Mouse (Mus musculus) G1E-ER4 (cell line): ENCODE data around the gene C9orf72. TPM values are rescaled to one million over a fixed set of nuclear protein-coding genes. Genes with fewer than 3 reads are reported as not detected.

ENCODE experiments used
- GATA1 ChIP-seq: IDR thresholded peaks from one replicate; pipeline ENCODE4 v1.8.0; 2012; ENCODE audit warnings: low read length, inconsistent platforms
- polyA plus RNA-seq: library from polyadenylated mRNA; stranded (reverse); fragments of >175 nt; gene quantifications from 2 replicates; pipeline ENCODE4 v1.2.3, GENCODE M21; 2012

C9orf72 gene
- polyA plus RNA-seq, result 0.18 and 0.25 TPM in 2 replicates

DNA sequence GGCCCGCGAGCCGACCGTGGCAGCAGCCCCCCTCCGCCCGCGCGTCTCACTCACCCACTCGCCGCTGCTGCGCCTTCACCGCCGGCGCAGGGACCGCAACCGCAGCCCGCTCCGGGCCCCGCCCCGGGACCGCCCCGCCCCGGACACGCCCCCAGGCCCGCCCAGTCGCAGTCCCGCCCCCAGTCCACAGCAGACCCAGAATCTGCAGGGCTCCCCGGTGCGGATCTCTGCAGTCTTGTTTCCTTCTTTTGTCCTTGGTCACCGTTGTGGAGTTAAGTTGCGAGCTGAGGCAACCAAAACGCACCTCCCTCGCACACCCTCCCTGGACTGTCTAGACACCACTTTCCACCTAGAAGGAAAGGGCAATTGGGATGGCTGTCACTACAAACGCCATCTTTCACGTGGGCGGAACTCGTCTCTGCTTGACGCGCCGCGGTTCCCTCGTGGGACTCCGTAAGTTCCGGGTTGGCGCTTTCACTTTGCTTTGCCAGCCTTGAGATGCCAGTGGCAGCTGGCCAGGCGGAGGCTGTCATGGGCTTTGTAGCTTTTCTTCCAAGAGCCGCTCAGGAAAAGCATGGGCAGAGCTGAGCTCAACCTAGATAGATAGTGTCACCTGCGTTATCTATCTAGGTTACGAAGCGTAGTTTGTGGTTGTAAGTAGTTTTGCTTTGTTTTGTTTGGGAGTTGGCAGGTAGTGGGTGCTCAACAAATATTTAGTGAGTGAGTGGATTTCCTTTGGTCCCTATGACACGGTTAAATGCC lies at the start of gene C9orf72:
TSS of gene C9orf72 (minus strand) at position 442 of the 762 bp plus-strand sequence.
- TF ChIP-seq GATA1, result no peak

DNA sequence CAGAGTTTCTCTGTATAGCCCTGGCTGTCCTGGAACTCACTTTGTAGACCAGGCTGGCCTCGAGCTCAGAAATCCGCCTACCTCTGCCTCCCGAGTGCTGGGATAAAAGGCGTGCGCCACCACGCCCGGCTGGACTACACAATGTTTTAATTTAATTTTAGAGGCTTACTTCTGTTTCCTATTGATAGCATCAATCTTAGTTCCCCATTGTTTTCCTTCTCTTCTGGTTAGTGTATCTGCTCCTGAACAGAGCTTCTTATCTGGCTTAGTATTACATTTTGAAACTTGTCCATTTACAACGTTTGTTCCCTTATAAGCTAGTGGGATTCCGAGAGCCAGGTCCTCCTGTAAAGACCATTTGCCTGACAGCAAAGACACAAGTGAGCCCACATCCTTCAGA lies 33.0 kb upstream of the C9orf72 start:
- peak; percentile 68 for TF ChIP-seq GATA1

DNA sequence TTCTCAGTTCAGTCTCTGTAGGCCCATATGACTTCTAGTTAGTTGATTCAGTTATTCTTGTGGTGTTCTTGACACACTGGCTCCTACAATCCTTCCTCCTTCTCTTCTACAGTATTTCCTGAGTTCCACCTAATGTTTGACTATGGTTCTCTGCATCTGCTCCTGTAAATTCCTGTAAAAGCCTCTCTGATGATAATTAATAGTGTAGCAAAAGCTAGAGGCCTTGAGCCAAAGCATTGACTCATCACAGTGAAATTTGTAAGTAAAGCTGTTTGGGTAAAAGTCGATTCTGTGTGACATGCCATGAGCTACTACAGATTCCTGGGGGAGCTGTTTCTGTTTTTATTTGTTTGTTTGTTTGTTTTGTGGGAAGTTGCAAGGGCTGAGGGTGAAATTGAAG lies 18.0 kb upstream of the C9orf72 start:
- TF ChIP-seq GATA1, result no peak

DNA sequence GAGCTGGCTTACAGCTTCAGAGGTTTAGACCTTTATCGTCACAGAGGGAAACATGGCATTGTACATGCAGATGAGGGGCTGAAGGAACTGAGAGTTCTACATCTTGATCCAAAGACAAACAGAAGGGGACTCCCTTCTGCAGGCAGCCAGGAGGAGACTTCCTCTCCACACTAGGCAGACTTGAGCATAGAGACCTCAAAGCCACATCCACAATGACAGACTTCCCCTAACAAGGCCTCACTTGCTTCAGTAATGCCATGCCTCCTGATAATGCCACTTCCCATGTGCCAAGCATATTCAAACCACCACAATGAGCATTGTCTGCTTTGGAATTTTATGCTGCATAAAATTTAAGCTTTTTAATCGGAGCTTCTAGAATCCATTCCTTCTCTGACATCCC lies 15.8 kb upstream of the C9orf72 start:
- no peak for TF ChIP-seq GATA1

DNA sequence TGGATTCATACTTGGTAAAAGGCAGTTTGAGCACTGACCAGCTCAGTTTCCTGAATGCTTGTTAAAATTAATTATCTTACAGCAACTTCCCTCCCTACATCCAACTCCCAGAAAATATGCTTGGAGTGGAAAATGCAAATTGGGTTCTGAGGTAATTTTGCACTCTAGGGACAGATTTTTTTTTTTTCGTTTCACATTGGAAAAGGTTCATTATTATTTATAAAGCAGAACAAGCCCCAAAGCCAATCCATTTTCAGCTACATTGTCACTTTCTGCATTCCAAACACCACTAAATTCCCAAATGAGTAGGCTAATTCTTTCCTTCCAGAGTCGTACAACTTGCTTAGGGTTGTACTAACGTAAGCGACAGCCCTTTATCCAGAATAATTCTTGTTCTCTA lies 12.7 kb upstream of the C9orf72 start:
- TF ChIP-seq GATA1, result no peak

DNA sequence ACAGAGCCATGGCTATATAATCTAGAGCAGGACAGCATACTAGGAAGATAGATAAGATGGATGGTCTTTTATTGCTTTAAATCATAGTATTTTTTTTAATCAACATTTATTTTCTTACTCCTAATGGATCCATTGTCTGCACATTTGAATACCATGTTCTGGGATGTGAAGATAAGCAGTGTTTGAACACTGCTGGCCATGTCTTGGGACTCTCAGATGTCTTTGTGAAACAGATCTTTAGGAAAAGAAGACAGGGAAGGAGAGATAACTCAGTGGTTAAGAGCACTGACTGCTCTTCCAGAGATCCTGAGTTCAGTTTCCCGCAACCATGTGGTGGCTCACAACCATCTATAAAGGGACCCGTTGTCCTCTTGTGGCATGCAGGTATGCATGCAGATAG lies 10.3 kb upstream of the C9orf72 start:
- no peak for TF ChIP-seq GATA1

DNA sequence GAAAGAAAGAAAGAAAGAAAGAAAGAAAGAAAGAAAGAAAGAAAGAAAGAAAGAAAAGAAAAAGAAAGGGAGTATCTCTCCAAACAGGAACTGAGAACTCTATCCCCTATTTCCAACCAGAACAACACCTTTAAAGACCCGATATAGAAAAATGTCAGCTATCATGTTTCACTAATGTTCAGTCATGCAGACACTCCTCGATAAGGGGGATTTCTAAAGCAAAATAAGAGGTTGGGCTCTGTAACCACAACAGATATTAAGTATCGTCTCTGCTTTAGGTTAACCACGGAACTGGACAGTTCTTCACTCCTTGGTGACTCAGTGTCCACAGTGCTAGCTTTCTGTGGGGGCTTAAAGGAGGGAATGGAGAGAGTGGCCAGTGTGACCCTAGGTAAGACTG lies 2.3 kb upstream of the C9orf72 start:
- peak; percentile 70 for TF ChIP-seq GATA1

DNA sequence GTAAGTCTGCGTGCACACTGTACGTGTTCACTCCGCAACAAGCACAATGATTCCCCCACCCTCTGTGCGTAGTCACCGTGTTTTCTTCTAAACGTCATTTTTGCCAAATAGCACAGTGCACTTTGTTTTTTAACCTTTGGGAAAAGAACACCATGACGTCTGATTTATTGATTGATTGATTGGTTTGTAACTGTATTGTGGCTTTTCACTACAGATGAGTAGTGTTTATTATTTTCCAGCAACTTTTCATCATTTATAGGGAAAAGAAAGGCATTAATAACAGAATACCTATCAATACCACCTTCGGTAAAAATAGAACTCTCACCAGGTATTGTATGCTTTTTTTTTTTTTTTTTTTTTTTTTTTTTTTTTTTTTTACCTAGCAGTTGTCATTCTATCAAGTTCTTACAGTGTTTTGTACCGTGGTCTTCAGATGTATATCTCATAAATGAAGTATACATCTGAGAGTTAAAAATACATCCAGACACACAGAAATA lies 569 bp upstream of the C9orf72 start:
- no peak for TF ChIP-seq GATA1

DNA sequence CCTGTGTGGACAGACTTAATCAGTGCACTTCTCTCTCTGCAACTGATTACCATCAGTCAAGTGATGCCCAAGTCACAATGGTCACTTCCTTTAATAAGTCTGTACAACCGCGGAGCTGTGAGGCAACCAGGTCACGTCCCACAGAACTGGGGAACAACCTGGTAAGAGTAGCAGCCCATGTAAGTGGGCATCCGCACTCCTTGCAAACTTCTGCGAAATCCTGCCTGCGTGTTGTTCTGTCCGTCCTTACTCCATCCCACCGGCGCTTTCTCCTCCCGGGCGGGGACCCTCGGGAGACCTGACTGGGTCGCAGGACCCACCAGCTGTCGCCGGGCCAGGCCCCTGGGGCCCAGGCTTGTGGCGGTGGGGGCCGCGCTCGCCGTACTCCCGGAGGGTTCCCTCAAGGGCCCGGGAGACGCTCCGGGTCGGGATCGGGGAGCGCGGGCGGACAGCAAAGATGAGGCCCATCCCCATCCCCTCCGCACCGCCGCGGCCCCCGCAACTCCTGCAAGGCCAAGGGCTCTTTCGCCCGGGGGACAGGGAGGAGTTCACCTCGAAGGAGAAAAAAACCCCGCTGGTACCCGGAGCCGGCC lies 738 bp downstream of the C9orf72 start:
- TF ChIP-seq GATA1, result no peak

DNA sequence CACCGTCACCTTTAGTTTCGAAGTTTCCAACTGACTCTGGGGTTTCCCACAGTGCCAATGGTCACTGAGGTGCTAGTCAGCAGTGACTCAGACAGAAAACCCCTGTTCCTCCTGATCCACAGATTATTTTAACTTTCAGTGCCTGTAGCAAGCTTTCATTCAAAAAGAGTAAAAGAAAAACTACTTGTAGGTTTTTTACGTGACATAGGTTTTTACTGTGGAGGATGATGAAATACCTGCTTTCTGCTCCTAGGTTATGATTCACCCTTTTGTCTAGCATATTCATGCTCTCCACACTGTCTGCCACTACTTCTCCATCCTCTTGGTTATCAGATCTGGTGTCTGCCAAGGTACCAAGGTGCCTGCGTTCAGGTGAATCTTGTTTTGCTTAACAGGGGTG lies 1.9 kb downstream of the C9orf72 start:
- no peak for TF ChIP-seq GATA1

DNA sequence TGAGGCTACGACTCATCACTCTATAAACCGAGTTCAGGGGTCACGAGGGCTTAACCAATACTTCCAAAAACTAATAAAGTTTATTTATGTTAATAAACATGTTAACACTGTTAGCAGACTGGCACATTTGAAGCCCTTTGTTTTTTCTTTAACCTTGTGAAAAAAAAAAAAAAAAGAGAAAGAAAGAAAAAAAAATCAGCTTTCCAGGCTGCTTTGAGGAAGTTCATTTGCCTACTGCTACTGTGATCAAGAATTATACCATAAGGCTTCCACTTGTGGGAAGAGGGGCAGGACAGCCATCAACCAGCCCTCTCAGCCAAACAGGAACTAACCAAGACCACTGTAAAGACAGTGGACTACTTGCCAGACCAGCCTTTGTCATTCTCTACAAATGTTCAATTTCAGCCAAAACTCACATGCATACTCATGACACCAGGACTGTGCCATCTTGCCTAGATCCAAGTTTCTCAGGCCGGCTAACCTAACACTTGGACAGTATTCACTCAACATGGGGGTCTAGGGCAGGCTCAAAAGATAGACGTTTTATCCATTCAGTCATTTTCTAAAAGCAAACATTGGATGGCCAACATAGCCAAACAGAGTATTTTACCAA lies 2.5 kb downstream of the C9orf72 start:
- TF ChIP-seq GATA1, result no peak

DNA sequence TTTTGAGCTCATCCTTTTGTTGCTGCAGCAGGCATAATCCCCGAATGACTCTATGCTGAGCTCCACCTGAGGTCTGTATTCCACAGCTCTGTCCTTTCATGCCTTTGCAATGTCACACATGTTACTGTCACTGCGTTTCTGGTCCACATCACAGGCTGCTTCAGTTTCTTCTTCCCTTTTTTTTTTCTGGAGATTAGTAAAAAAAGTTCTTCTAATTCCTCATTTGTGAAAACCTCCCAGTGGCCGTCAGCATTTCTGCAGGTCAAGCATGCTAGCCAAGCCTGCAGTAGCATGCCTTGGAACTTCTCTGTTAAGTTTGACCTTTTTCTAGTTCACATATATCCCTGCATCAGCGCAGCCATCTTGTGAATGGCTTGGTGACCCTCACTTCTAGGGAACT lies 4.1 kb downstream of the C9orf72 start:
- no peak for TF ChIP-seq GATA1

DNA sequence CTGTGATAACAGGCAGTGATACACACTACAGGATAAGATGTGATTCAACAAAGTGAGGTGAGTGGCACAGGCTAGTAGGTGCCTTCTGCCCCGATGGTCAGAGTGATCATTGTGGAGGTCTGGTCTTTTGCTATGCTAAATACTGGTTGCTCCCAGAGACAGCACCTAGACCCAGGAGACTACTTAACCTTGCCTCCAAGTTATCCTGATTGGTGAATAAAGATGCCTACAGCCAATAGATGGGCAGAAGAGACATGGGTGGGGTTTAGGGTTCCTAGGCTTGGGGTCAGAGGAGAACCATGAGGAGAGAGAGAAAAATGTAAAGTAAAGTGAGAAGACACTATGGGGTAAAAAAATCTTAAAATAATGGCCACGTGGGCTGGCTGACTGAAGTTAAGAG lies 4.8 kb downstream of the C9orf72 start:
- no peak for TF ChIP-seq GATA1

DNA sequence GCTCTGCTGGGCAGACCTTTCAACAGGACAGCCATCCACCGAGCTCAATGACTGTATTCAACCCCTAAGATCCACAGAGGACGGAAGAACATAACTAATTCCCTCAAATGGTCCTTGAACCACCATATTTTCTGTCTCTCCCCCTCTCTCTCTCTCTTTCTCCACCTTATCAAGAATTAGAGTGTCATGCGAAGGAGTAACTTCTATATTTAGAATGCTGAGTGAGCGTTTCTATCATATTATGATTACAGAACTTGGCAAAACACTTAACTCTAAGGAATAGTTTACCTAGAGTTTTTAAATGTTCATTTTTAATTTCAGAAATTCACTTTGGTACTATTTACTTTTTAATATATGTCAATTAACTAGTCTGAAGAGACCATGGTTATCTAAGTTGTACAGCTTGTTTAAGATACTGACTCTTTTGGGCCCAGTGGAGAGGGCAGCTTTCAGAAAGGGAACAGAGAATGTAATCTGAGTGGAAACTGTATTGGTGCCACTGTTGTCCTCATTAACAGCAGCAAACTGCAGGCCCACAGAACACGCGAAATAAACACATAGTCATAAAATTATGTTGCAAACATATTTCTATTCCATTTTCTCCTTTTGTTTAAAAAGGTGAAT lies 5.8 kb downstream of the C9orf72 start:
- TF ChIP-seq GATA1, result no peak

DNA sequence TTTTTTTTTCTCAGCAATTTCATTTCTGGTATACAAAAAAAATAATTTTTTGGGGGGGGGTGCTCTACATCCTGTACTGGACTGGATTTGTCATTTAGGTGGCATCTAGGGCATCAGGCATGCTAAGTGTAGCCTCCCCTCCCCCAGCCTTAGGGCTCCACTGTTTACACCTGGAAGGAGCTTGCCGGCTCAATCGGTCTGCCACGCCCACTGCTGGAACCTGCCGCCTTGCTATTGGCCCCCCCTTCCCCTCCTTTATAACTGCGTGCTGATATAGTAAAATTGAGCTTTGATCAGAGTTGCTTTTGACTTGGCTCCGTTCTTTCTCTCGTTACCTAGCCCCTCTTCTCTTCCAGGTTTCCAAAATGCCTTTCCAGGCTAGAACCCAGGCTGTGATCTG lies 21.3 kb downstream of the C9orf72 start:
- no peak for TF ChIP-seq GATA1

DNA sequence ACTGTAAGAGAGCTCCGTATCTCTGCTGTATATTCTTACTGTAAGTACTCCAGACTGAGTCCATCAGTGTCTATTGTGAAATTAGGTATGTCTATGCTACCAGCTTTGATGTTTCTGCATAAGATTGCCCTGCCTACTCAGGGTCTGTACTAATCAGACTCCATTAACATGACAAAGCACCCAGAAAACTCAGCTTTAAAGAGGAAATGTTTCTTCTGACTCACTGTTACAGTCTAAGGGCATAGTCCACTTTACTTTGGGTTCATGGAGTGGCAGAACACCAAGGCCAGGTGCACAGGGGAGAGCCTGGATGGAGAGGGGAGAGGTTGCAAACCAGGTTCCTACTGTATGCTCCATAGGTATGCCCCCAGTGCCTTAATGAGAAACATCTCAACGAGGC lies 22.3 kb downstream of the C9orf72 start:
- TF ChIP-seq GATA1, result no peak

DNA sequence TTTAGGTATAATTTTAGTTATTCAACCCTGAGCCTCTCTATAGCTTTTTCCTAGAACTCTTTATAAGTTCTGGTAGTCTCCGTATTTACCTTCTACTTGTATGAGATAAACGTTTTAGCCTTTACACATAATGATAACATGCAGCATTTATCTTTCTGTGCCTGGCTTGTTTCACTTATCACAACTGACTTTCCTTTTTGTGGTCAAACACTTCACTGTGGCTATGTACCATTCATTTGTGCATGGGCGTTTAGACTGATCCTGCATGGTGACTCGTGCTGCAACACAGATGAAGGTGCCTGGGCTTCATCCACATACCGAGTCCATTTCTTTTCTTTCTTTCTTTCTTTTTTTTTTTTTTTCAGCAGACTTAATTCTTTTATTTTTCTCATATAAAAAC lies 24.3 kb downstream of the C9orf72 start:
- TF ChIP-seq GATA1, result peak; percentile 51
